Mouse (Mus musculus): Measurements from ENCODE around the gene Spon1.

- TF ChIP-seq CTCF (conservative IDR thresholded peaks at IDR 0.05; ENCODE audit: low read length) (no peak), POU5F1 (IDR thresholded peaks at IDR 0.05; ENCODE audit: borderline replicate concordance, low read length) (no peak)
Measured at GRCm38 (mm10) chr7:114058166-114058565, 292.4 kb downstream of the Spon1 start.

Measured in E14TG2a.4 (cell line).